Mouse (Mus musculus) E14TG2a.4 (cell line): ENCODE measurements around the gene Gpc6.

Experiments used
- CTCF ChIP-seq: conservative IDR thresholded peaks from 2 replicates; pipeline ENCODE4 v1.5.1; 2014; ENCODE audit warnings: low read length
- NANOG ChIP-seq: IDR thresholded peaks from 2 replicates; pipeline ENCODE4 v1.6.1; 2014; ENCODE audit warnings: borderline replicate concordance, low read length, mixed read lengths
- POU5F1 ChIP-seq: IDR thresholded peaks from 2 replicates; pipeline ENCODE4 v1.6.1; 2014; ENCODE audit warnings: low read length, borderline replicate concordance

DNA sequence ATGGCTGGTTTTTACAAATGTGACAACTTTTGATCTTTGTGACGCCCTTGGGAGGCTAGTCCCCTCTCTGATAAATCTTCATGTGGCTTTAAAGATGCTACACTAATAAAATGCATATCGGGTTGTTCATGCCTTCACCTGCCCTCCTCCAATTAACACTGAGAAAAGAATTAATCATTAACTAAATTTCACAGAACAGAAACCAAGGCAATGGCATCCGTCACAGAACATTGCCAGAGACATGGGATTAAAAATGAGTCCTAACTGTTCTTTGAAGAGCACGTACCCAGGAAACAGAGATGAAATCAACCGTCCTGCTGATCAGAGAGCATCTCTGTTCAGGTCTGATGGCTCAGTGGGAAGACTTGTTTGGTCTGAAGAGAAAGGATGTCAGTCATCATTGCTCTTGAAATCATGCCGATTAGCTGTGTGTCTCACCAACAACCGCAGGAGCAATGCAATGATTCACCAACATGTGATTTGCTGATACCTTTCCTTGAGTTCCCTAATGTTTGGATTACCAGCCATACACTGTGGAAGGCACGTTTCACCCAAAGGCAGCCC is 734.2 kb downstream of the Gpc6 start:
- TF ChIP-seq CTCF, result no peak
- TF ChIP-seq POU5F1, result no peak
- no peak for TF ChIP-seq NANOG
